Mouse (Mus musculus): ENCODE results near the gene Sell.

DNA sequence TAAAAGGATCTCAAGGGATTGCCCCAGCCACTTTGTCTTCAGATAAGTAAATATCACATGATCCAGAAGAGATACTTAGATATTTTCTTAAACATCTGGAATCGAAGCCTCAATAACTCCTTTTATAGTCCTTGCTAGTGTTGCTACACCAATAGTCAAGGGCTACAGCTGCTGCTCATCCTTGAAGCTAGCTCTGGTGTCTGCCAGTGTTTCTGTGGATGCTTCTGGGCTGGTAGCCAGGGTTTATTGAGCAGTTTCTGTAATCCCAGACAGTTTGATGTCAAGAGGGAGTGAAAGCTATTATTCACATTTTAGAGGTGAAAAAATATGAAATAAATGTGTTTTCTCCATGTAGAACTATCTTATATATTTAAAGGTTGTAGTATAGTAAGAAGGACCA lies 70.8 kb downstream of the Sell start:
- no peak for TF ChIP-seq CTCF (IDR thresholded peaks at IDR 0.05; ENCODE audit: extremely low read depth, insufficient read length, insufficient replicate concordance, low read depth, low read length)
- no peak for TF ChIP-seq POLR2A (IDR thresholded peaks at IDR 0.05; ENCODE audit: low read depth, low read length)

Measured in small intestine, adult 2 months (tissue).